8 mouse cellular contexts compared by ENCODE assay signal in the genomic region with DNA sequence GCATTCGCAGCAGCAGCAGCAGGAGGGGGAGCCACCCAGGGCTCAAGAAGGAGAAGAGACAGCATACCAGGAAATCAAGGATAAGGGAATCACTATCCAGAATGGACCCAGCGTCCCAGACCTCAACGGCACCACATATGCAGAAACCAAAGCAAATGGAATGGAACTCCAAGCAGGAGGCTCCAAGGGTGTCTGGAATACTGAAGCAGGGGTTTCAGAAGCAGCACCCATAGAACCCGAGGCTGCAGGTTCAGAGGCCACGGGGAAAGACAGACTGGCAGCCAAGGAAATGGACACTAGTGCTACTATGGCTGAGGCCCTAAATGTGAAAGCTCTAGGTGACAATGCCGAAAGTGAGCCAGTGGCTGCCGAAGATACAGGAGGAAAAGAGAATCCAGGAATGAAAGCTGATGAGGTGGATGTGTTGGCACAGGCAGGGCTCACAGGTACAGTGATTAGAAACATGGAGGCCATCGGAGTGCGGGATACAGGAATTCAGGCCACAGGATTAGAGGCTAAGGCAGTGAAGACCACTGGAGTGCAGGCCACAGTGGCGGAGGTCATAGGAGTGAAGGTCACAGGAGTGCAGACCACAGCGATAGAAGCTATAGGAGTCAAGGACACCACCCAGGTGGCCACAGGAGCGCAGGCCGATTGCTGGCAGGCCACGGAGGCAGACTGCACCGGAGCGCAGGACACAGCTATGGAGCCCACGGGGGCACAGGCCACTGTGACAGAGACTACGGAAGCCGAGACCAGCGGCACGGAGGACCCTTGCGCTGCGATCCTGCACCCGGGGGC. TPM values are rescaled to one million over a fixed set of nuclear protein-coding genes. Genes with fewer than 3 reads are reported as not detected.
DNase-seq lines count a peak whose midpoint lies in the region; ATAC-seq and TF ChIP-seq lines count a peak whose summit lies in the region.

No protein-coding gene starts in this region.

- H3K4me1 ChIP-seq in lung, adult 2 months (ENCODE audit: control insufficient read depth, insufficient read depth, low read length): peaks cover 9% of the 10 kb centered on the region; the same call in 1 of the 2 replicates
- peaks cover 15% of the 10 kb centered on the region for H3K4me1 ChIP-seq in cortical plate, adult 2 months (ENCODE audit: control insufficient read depth, insufficient read depth, low read length)
- peaks cover 26% of the 10 kb centered on the region for H3K4me1 ChIP-seq in hindbrain, embryonic 12.5 days
- peaks cover 24% of the 10 kb centered on the region for H3K4me1 ChIP-seq in midbrain, embryonic 12.5 days

- no peak for TF ChIP-seq CTCF in lung, adult 2 months (IDR thresholded peaks at IDR 0.05; ENCODE audit: insufficient read depth, low read length)
- TF ChIP-seq CTCF in cortical plate, adult 2 months (IDR thresholded peaks at IDR 0.05; ENCODE audit: extremely low read depth, insufficient read depth, low read length): no peak

- no peaks in the 10 kb centered on the region for H3K9me3 ChIP-seq in hindbrain, embryonic 12.5 days (replicated peaks)
- H3K9me3 ChIP-seq in midbrain, embryonic 12.5 days: no peaks in the 10 kb centered on the region

- DNase-seq in lung, adult 2 months: no peak
- DNase-seq in lung, postnatal 10 days: no peak
- DNase-seq in c-Kit-positive CD71-positive TER-119-positive erythroid progenitor cells, embryonic 14.5 days (ENCODE audit: low spot score): no peak
- DNase-seq in right cerebral cortex, adult 18-20 months: no peak
- DNase-seq in cerebellum, postnatal 10 days: no peak

- H3K27me3 ChIP-seq in hindbrain, embryonic 12.5 days: no peaks in the 10 kb centered on the region; the same call in 1 of the 2 replicates
- peaks cover 8% of the 10 kb centered on the region for H3K27me3 ChIP-seq in midbrain, embryonic 12.5 days

- TF ChIP-seq POLR2A in lung, adult 2 months (IDR thresholded peaks at IDR 0.05; ENCODE audit: borderline replicate concordance, extremely low read depth, low read depth, low read length): no peak
- TF ChIP-seq POLR2A in cortical plate, adult 2 months (IDR thresholded peaks at IDR 0.05; ENCODE audit: extremely low read depth, insufficient read depth, low read length): 0 out of 2 replicates have a peak, but pooled peaks have one; percentile 16

- no peaks in the 10 kb centered on the region for H3K36me3 ChIP-seq in hindbrain, embryonic 12.5 days
- no peaks in the 10 kb centered on the region for H3K36me3 ChIP-seq in midbrain, embryonic 12.5 days

- ATAC-seq in hindbrain, embryonic 12.5 days (ENCODE audit: low FRiP score): peak; percentile 63; the same call in 1 of the 2 replicates
- no peak for ATAC-seq in midbrain, embryonic 12.5 days (ENCODE audit: low FRiP score, low read depth)

- peak overlapping the region; percentile 90 for H3K27ac ChIP-seq in cortical plate, adult 2 months (ENCODE audit: insufficient read depth, low read length)
- H3K27ac ChIP-seq in hindbrain, embryonic 12.5 days: peak overlapping the region; percentile 97
- H3K27ac ChIP-seq in midbrain, embryonic 12.5 days (replicated peaks): peak overlapping the region; percentile 97

- peak overlapping the region; percentile 92 for H3K9ac ChIP-seq in hindbrain, embryonic 12.5 days
- H3K9ac ChIP-seq in midbrain, embryonic 12.5 days (replicated peaks): peak overlapping the region; percentile 88

- peak overlapping the region; percentile 81 for H3K4me2 ChIP-seq in hindbrain, embryonic 12.5 days (replicated peaks)
- peak overlapping the region; percentile 89 for H3K4me2 ChIP-seq in midbrain, embryonic 12.5 days (replicated peaks)

- 16% methylated on average over 24 of the region's 24 CpGs for WGBS in lung, adult 2 months
- 22% methylated on average over 24 of the region's 24 CpGs for WGBS in hindbrain, embryonic 12.5 days
- WGBS in midbrain, embryonic 12.5 days: 21% methylated on average over 24 of the region's 24 CpGs

- peak overlapping the region; percentile 96 for H3K4me3 ChIP-seq in lung, adult 2 months (replicated peaks; ENCODE audit: extremely low read depth, low read depth, low read length)
- peak overlapping the region; percentile 87 for H3K4me3 ChIP-seq in cortical plate, adult 2 months (ENCODE audit: insufficient read depth, low read length)
- H3K4me3 ChIP-seq in hindbrain, embryonic 12.5 days: peak overlapping the region; percentile 61
- peak overlapping the region; percentile 71 for H3K4me3 ChIP-seq in midbrain, embryonic 12.5 days

RNA-seq across cellular contexts. Expression of gene Gm10778, which starts 6.0 kb away (rescaled TPM):
- 0.33 and 0.57 TPM in 2 replicates for polyA plus RNA-seq in lung, adult 2 months (2012; rRNA removed)
- 3.1 and 3.3 TPM in 2 replicates for polyA plus RNA-seq in cortical plate, adult 2 months (2012; rRNA removed)
- 5.2 and 5.6 TPM in 2 replicates for polyA plus RNA-seq in hindbrain, embryonic 12.5 days (2016; fragmentation: Nextera tagmentation; extraction: Ambion mirVana)
- polyA plus RNA-seq in midbrain, embryonic 12.5 days (2016; fragmentation: Nextera tagmentation; extraction: Ambion mirVana): 4.8 and 5.1 TPM in 2 replicates

RNA-seq across cellular contexts. Expression of gene Ankrd24, which starts 14.5 kb away (rescaled TPM):
- 22.7 and 28.4 TPM in 2 replicates for polyA plus RNA-seq in lung, adult 2 months (2012; rRNA removed)
- 143 and 144 TPM in 2 replicates for polyA plus RNA-seq in cortical plate, adult 2 months (2012; rRNA removed)
- 8.6 and 10.5 TPM in 2 replicates for polyA plus RNA-seq in hindbrain, embryonic 12.5 days (2016; fragmentation: Nextera tagmentation; extraction: Ambion mirVana)
- polyA plus RNA-seq in midbrain, embryonic 12.5 days (2016; fragmentation: Nextera tagmentation; extraction: Ambion mirVana): 6.3 and 7.4 TPM in 2 replicates

RNA-seq across cellular contexts. Expression of gene Sirt6, which starts 15.3 kb away (rescaled TPM):
- 33.7 and 36.2 TPM in 2 replicates for polyA plus RNA-seq in lung, adult 2 months (2012; rRNA removed)
- polyA plus RNA-seq in cortical plate, adult 2 months (2012; rRNA removed): 31.2 and 33.3 TPM in 2 replicates
- 52.7 and 55.5 TPM in 2 replicates for polyA plus RNA-seq in hindbrain, embryonic 12.5 days (2016; fragmentation: Nextera tagmentation; extraction: Ambion mirVana)
- 52.8 and 54.1 TPM in 2 replicates for polyA plus RNA-seq in midbrain, embryonic 12.5 days (2016; fragmentation: Nextera tagmentation; extraction: Ambion mirVana)

RNA-seq across cellular contexts. Expression of gene BC025920, which starts 36.8 kb away (rescaled TPM):
- polyA plus RNA-seq in lung, adult 2 months (2012; rRNA removed): 0.57 and 1.1 TPM in 2 replicates
- polyA plus RNA-seq in cortical plate, adult 2 months (2012; rRNA removed): 3.7 and 4.2 TPM in 2 replicates
- polyA plus RNA-seq in hindbrain, embryonic 12.5 days (2016; fragmentation: Nextera tagmentation; extraction: Ambion mirVana): 1.2 and 1.3 TPM in 2 replicates
- polyA plus RNA-seq in midbrain, embryonic 12.5 days (2016; fragmentation: Nextera tagmentation; extraction: Ambion mirVana): 2.5 and 2.6 TPM in 2 replicates

RNA-seq across cellular contexts. Expression of gene Tle6, which starts 42.0 kb away (rescaled TPM):
- 33.3 and 41.6 TPM in 2 replicates for polyA plus RNA-seq in lung, adult 2 months (2012; rRNA removed)
- 21.2 and 25.3 TPM in 2 replicates for polyA plus RNA-seq in cortical plate, adult 2 months (2012; rRNA removed)
- 8.2 and 8.3 TPM in 2 replicates for polyA plus RNA-seq in hindbrain, embryonic 12.5 days (2016; fragmentation: Nextera tagmentation; extraction: Ambion mirVana)
- 2.9 and 5.1 TPM in 2 replicates for polyA plus RNA-seq in midbrain, embryonic 12.5 days (2016; fragmentation: Nextera tagmentation; extraction: Ambion mirVana)
